Mouse (Mus musculus): ENCODE measurements around the gene Hemgn.

DNA sequence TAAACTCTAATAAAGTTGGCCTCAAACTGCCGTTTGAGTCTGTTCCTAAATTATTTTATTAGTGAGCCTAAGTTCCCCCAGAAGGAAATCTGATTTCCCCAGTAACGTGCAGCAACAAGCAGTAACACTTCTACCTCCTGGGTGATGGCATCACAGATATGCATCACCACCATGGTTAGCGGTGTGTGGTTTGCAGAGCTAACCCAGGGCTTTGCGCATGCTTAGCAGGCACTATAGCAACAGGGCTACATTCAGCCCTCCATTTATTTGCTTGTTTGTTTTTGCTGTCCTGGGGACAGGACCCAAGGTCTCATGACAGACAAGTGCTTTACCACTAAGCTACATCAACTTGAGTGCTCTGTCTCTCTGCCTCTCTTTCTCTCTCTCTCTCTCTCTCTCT, 29.2 kb upstream of the Hemgn start:
- TF ChIP-seq USF2 (IDR thresholded peaks at IDR 0.05; ENCODE audit: borderline replicate concordance in 1 of 2, insufficient read depth in 1 of 2, low read depth in 1 of 2, low read length in 2 of 2) (no peak), ETS1 (IDR thresholded peaks at IDR 0.05; ENCODE audit: low read depth, low read length) (no peak), EP300 (IDR thresholded peaks at IDR 0.05; ENCODE audit: low read depth in 1 of 2, low read length in 2 of 2) (0 out of 4 replicates have a peak, but pooled peaks of 1 of the 2 experiments have one; percentile 13), CTCF (IDR thresholded peaks at IDR 0.05 in 2 of 3, conservative IDR thresholded peaks at IDR 0.05 in 1 of 3; ENCODE audit: control insufficient read depth in 1 of 3, insufficient read depth in 1 of 3, low read depth in 2 of 3, low read length in 3 of 3, poor library complexity in 1 of 3, severe bottlenecking in 1 of 3) (no peak), POLR2A (IDR thresholded peaks at IDR 0.05; ENCODE audit: control insufficient read depth in 1 of 2, insufficient read depth in 1 of 2, low read depth in 1 of 2, low read length in 2 of 2, poor library complexity in 1 of 2) (no peak), E2F4 (IDR thresholded peaks at IDR 0.05; ENCODE audit: borderline replicate concordance, low read depth, low read length) (no peak), CHD2 (IDR thresholded peaks at IDR 0.05; ENCODE audit: low read length) (no peak), UBTF (IDR thresholded peaks at IDR 0.05; ENCODE audit: borderline replicate concordance, insufficient read depth, low read depth, low read length) (no peak), NRF1 (IDR thresholded peaks at IDR 0.05; ENCODE audit: insufficient read depth, low read depth, low read length, poor library complexity, severe bottlenecking) (peak; percentile 72), SMC3 (IDR thresholded peaks at IDR 0.05; ENCODE audit: low read depth, low read length) (no peak), MEF2A (IDR thresholded peaks at IDR 0.05; ENCODE audit: extremely low read depth, insufficient replicate concordance, low read depth, low read length, poor library complexity, severe bottlenecking) (no peak), POLR2AphosphoS2 (IDR thresholded peaks at IDR 0.05; ENCODE audit: low read length) (no peak), ZKSCAN1 (IDR thresholded peaks at IDR 0.05; ENCODE audit: low read depth, low read length) (no peak), MAFK (IDR thresholded peaks at IDR 0.05; ENCODE audit: borderline replicate concordance, low read depth, low read length) (no peak)
